Mouse (Mus musculus): Measurements from ENCODE around the gene Acaca.

- no peak for TF ChIP-seq GATA1 (IDR thresholded peaks at IDR 0.05; ENCODE audit: borderline replicate concordance, low read length)
- no peak for TF ChIP-seq FLI1 (IDR thresholded peaks at IDR 0.05; ENCODE audit: low read length)
These were observed 8.2 kb upstream of the Acaca start for GRCm38 (mm10) chr11:84121051-84121956.
